Mouse (Mus musculus): Measurements from ENCODE around the gene Sbk1. TPM values are rescaled to one million over a fixed set of nuclear protein-coding genes. Genes with fewer than 3 reads are reported as not detected.

Gene Sbk1
- polyA plus RNA-seq, 1 experiment from 2014 or later = 5.2 TPM

DNA sequence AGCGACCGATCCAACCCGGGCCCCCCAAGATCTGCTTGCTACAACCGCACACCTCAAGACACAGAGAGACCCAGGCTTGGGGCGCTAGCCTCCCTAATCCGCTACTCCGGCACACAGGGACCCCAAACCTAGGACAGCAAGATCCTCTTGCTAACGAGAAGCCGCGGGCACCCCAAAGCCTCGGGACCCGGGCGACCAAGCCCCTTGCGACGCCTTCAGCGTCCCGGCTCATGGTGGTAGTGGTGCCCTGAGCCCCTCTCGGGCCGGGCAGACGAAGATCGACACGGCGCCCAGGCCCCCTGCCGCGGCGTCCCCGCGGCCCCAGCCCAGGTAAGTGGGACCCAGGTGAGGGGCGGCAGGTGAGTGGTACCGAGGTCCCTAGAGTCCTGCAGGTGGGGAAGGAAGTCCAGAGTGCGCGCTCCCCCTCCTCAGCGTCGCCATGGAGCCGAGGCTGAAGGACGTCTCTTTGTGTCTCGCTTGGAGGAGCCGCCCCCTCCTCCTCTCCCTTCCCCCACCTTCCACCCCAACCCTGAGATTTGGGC is 422 bp downstream of the Sbk1 start:
- H3K27me3 ChIP-seq (ENCODE audit: insufficient read depth, low read length) = peaks cover 15% of the 10 kb centered on the region
- H3K4me3 ChIP-seq (ENCODE audit: low read depth, low read length) = peak overlapping the region; percentile 60
- no peaks in the 10 kb centered on the region for H3K9me3 ChIP-seq (ENCODE audit: low read length)
- H3K27ac ChIP-seq (ENCODE audit: low read depth) = peak overlapping the region; percentile 83
- H3K9ac ChIP-seq (replicated peaks) = peak overlapping the region; percentile 80
- no peaks in the 10 kb centered on the region; the same call in 1 of the 2 replicates for H3K36me3 ChIP-seq (replicated peaks; ENCODE audit: insufficient read depth, low read length)
- ATAC-seq (no peak), DNase-seq (peak; percentile 23)
- TF ChIP-seq CTCF (IDR thresholded peaks at IDR 0.05; ENCODE audit: low read depth) (no peak), EP300 (IDR thresholded peaks at IDR 0.05; ENCODE audit: low read depth) (no peak)
- peaks cover 35% of the 10 kb centered on the region for H3K4me1 ChIP-seq (ENCODE audit: insufficient read depth)
- peak overlapping the region; percentile 91 for H3K4me2 ChIP-seq (ENCODE audit: low read depth, low read length)
- WGBS (ENCODE audit: insufficient replicate concordance) = under 1% methylated on average over 38 of the region's 38 CpGs

- H3K27ac ChIP-seq (ENCODE audit: low read depth) = peak overlapping the region; percentile 83
- peak; percentile 22 for DNase-seq
- peak overlapping the region; percentile 80 for H3K9ac ChIP-seq (replicated peaks)
- H3K9me3 ChIP-seq (ENCODE audit: low read length) = no peaks in the 10 kb centered on the region
- TF ChIP-seq EP300 (IDR thresholded peaks at IDR 0.05; ENCODE audit: low read depth) (no peak), CTCF (IDR thresholded peaks at IDR 0.05; ENCODE audit: low read depth) (no peak)
- H3K4me3 ChIP-seq (ENCODE audit: low read depth, low read length) = peak overlapping the region; percentile 60
- no peak for ATAC-seq
- H3K27me3 ChIP-seq (ENCODE audit: insufficient read depth, low read length) = peaks cover 15% of the 10 kb centered on the region
- WGBS (ENCODE audit: insufficient replicate concordance) = 27% methylated on average over 11 of the region's 11 CpGs
- H3K36me3 ChIP-seq (replicated peaks; ENCODE audit: insufficient read depth, low read length) = no peaks in the 10 kb centered on the region; the same call in 1 of the 2 replicates
- H3K4me2 ChIP-seq (ENCODE audit: low read depth, low read length) = peak overlapping the region; percentile 91
- peaks cover 40% of the 10 kb centered on the region for H3K4me1 ChIP-seq (ENCODE audit: insufficient read depth)
Measured at GRCm38 (mm10) chr7:126273351-126274042, 1.1 kb downstream of the Sbk1 start.

GRCm38 (mm10) chr7:126274137-126274536 is 1.7 kb downstream of the Sbk1 start:
- peak overlapping the region; percentile 60 for H3K4me3 ChIP-seq (ENCODE audit: low read depth, low read length)
- DNase-seq (peak; percentile 19), ATAC-seq (no peak)
- H3K9me3 ChIP-seq (ENCODE audit: low read length) = no peaks in the 10 kb centered on the region
- H3K4me1 ChIP-seq (ENCODE audit: insufficient read depth) = peaks cover 40% of the 10 kb centered on the region
- H3K27me3 ChIP-seq (ENCODE audit: insufficient read depth, low read length) = peaks cover 15% of the 10 kb centered on the region
- peak overlapping the region; percentile 83 for H3K27ac ChIP-seq (ENCODE audit: low read depth)
- TF ChIP-seq EP300 (IDR thresholded peaks at IDR 0.05; ENCODE audit: low read depth) (no peak), CTCF (IDR thresholded peaks at IDR 0.05; ENCODE audit: low read depth) (no peak)
- peak overlapping the region; percentile 80 for H3K9ac ChIP-seq (replicated peaks)
- 48% methylated on average over 3 of the region's 3 CpGs for WGBS (ENCODE audit: insufficient replicate concordance)
- no peaks in the 10 kb centered on the region; the same call in 1 of the 2 replicates for H3K36me3 ChIP-seq (replicated peaks; ENCODE audit: insufficient read depth, low read length)
- H3K4me2 ChIP-seq (ENCODE audit: low read depth, low read length) = peak overlapping the region; percentile 91

DNA sequence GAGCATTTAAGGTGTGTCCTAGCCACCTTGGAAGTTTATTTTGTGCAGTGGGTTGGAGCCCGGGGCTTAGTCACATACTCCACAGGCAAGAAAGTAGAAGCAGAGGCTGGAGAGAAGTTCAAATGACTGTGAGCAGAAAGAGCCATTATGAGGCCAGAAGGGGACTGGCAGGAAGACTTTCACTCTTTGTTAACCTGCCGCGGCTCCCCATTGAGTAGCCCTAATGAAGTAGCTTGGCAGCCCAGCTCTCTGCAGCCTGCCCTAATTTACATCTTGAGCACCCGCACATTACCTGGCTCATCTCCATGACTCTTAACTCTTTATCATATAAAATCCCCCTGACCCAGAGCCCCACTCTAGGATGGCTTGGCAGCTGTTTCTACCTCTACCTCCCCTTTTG is 2.2 kb downstream of the Sbk1 start:
- Histone ChIP-seq H3K27me3 (ENCODE audit: insufficient read depth, low read length) (peaks cover 15% of the 10 kb centered on the region), H3K4me3 (ENCODE audit: low read depth, low read length) (peak overlapping the region; percentile 60; the same call in 1 of the 2 replicates), H3K4me2 (ENCODE audit: low read depth, low read length) (peak overlapping the region; percentile 91), H3K4me1 (ENCODE audit: insufficient read depth) (peaks cover 40% of the 10 kb centered on the region), H3K9me3 (ENCODE audit: low read length) (no peaks in the 10 kb centered on the region), H3K9ac (replicated peaks) (peak overlapping the region; percentile 0; the same call in 1 of the 2 replicates), H3K36me3 (replicated peaks; ENCODE audit: insufficient read depth, low read length) (no peaks in the 10 kb centered on the region; the same call in 1 of the 2 replicates), H3K27ac (ENCODE audit: low read depth) (peak overlapping the region; percentile 90)
- no peak for DNase-seq
- 80% methylated on average over 4 of the region's 4 CpGs for WGBS (ENCODE audit: insufficient replicate concordance)
- no peak for TF ChIP-seq CTCF (IDR thresholded peaks at IDR 0.05; ENCODE audit: low read depth)
- TF ChIP-seq EP300 (IDR thresholded peaks at IDR 0.05; ENCODE audit: low read depth) = no peak
- ATAC-seq = no peak

DNA sequence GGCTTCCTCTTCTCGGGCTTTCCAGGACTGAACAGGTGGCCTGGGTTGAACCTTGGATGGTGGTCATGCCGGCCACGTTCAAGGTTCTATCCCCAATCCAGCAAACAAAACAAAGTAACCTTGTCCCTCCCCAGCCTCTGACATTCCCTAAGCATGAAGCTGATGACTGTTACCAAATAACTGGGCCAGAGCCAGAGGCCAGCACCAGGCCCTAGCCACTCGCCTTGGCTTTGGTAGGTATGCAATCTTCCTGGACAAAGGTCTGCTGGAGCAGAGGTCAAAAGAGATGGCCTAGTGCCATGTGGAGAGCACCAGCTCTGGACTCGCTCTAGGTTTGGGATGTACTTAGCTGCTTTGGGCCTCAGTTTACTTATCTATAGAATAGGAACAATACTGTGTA is 3.3 kb downstream of the Sbk1 start:
- Histone ChIP-seq H3K9ac (replicated peaks) (no peak overlapping the region; the same call in 1 of the 2 replicates), H3K27ac (ENCODE audit: low read depth) (peak overlapping the region; percentile 90), H3K36me3 (replicated peaks; ENCODE audit: insufficient read depth, low read length) (peaks cover 2% of the 10 kb centered on the region), H3K4me3 (ENCODE audit: low read depth, low read length) (no peak overlapping the region), H3K4me2 (ENCODE audit: low read depth, low read length) (0 out of 2 replicates have a peak overlapping the region, but pooled peaks have one; percentile 91), H3K27me3 (ENCODE audit: insufficient read depth, low read length) (peaks cover 15% of the 10 kb centered on the region), H3K4me1 (ENCODE audit: insufficient read depth) (peaks cover 40% of the 10 kb centered on the region), H3K9me3 (ENCODE audit: low read length) (no peaks in the 10 kb centered on the region)
- WGBS (ENCODE audit: insufficient replicate concordance) = 57% methylated on average over 5 of the region's 5 CpGs
- DNase-seq (peak; percentile 76), ATAC-seq (peak; percentile 78)
- TF ChIP-seq EP300 (IDR thresholded peaks at IDR 0.05; ENCODE audit: low read depth) = peak; percentile 60
- TF ChIP-seq CTCF (IDR thresholded peaks at IDR 0.05; ENCODE audit: low read depth) = no peak

- TF ChIP-seq EP300 (IDR thresholded peaks at IDR 0.05; ENCODE audit: low read depth) (no peak), CTCF (IDR thresholded peaks at IDR 0.05; ENCODE audit: low read depth) (no peak)
- Histone ChIP-seq H3K9ac (replicated peaks) (peak overlapping the region; percentile 34; the same call in 1 of the 2 replicates), H3K27ac (ENCODE audit: low read depth) (peak overlapping the region; percentile 90), H3K4me2 (ENCODE audit: low read depth, low read length) (peak overlapping the region; percentile 18; the same call in 1 of the 2 replicates), H3K4me1 (ENCODE audit: insufficient read depth) (peaks cover 40% of the 10 kb centered on the region), H3K9me3 (ENCODE audit: low read length) (no peaks in the 10 kb centered on the region), H3K36me3 (replicated peaks; ENCODE audit: insufficient read depth, low read length) (peaks cover 4% of the 10 kb centered on the region), H3K27me3 (ENCODE audit: insufficient read depth, low read length) (peaks cover 12% of the 10 kb centered on the region; the same call in 1 of the 2 replicates), H3K4me3 (ENCODE audit: low read depth, low read length) (no peak overlapping the region)
- ATAC-seq = no peak
- DNase-seq = no peak
- 43% methylated on average over 6 of the region's 6 CpGs for WGBS (ENCODE audit: insufficient replicate concordance)
Measured at GRCm38 (mm10) chr7:126276297-126276696, 3.9 kb downstream of the Sbk1 start.
